Mouse (Mus musculus): ENCODE measurements around the gene Snapc5.

GRCm38 (mm10) chr9:64216090-64216489 is 37.0 kb downstream of the Snapc5 start:
- no peak for TF ChIP-seq CTCF (IDR thresholded peaks at IDR 0.05)
- no peak for TF ChIP-seq EP300 (IDR thresholded peaks at IDR 0.05; ENCODE audit: insufficient read depth, low read depth, low read length)

Measured in heart, adult 2 months (tissue).